Mouse (Mus musculus): Measurements from ENCODE around the gene Mpnd.

DNA sequence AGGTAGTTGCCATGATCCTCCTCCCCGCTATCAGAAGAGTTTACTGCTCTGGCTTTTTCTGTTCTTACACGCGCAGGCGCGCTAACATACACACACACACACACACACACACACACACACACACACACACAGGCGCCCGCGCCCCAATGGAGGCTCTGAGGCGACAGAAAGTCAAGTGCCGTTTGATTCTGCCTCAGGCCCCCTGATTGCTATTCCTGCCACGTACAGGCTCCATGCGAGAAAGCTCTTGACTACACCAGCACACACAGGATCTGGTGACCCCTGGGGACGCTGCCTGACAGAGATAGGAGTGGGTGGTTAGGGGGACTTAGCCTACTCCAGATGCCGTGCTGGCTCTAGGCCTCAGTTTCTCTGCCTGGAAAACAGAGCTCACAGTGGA lies 36.0 kb upstream of the Mpnd start:
- TF ChIP-seq CTCF (conservative IDR thresholded peaks at IDR 0.05; ENCODE audit: low read length) (no peak), NANOG (IDR thresholded peaks at IDR 0.05; ENCODE audit: borderline replicate concordance, low read length) (no peak), POU5F1 (IDR thresholded peaks at IDR 0.05; ENCODE audit: borderline replicate concordance, low read length) (no peak)
